Mouse (Mus musculus) adrenal gland, adult 8-10 months (tissue): ENCODE measurements around the gene Klf13. TPM values are rescaled to one million over a fixed set of nuclear protein-coding genes. Genes with fewer than 3 reads are reported as not detected.

Source experiments
- DNase-seq: peaks from one replicate; pipeline ENCODE4 v3.0.0; 2022
- total RNA-seq, 4 experiments: library from RNA; stranded (reverse); gene quantifications; 2 replicates each; pipeline ENCODE4 v1.2.4; 2022

The Klf13 gene
- total RNA-seq, 4 experiments from 2014 or later: 56.8 to 83.6 (median 74.3) TPM

GRCm38 (mm10) chr7:63925413-63926360 lies 13.0 kb downstream of the Klf13 start:
- peak; percentile 66 for DNase-seq

- peak; percentile 91 for DNase-seq
Observed at GRCm38 (mm10) chr7:63924747-63925412, 13.8 kb downstream of the Klf13 start.

- no peak for DNase-seq
Observed at GRCm38 (mm10) chr7:63924151-63924550, 14.6 kb downstream of the Klf13 start.

GRCm38 (mm10) chr7:63922975-63923374 lies 15.7 kb downstream of the Klf13 start:
- DNase-seq: no peak

GRCm38 (mm10) chr7:63922571-63922970 lies 16.1 kb downstream of the Klf13 start:
- DNase-seq: no peak

GRCm38 (mm10) chr7:63921909-63922562 lies 16.7 kb downstream of the Klf13 start:
- no peak for DNase-seq

GRCm38 (mm10) chr7:63918771-63919768 lies 19.6 kb downstream of the Klf13 start:
- DNase-seq: no peak

GRCm38 (mm10) chr7:63917693-63918092 lies 21.0 kb downstream of the Klf13 start:
- DNase-seq: no peak

GRCm38 (mm10) chr7:63916268-63916907 lies 22.3 kb downstream of the Klf13 start, which contains the start of gene E030018B13Rik:
Gene E030018B13Rik, plus strand, starts transcription at chr7:63916857.
- DNase-seq: no peak

GRCm38 (mm10) chr7:63914891-63915290 lies 23.8 kb downstream of the Klf13 start:
- no peak for DNase-seq

- no peak for DNase-seq
Observed at GRCm38 (mm10) chr7:63913724-63914692, 24.7 kb downstream of the Klf13 start.

GRCm38 (mm10) chr7:63912924-63913723 lies 25.6 kb downstream of the Klf13 start:
- no peak for DNase-seq

- no peak for DNase-seq
Observed at GRCm38 (mm10) chr7:63912234-63912810, 26.4 kb downstream of the Klf13 start.

GRCm38 (mm10) chr7:63911383-63912233 lies 27.1 kb downstream of the Klf13 start:
- DNase-seq: peak; percentile 80

- no peak for DNase-seq
Observed at GRCm38 (mm10) chr7:63910912-63911311, 27.8 kb downstream of the Klf13 start.

GRCm38 (mm10) chr7:63910225-63910624 lies 28.5 kb downstream of the Klf13 start:
- no peak for DNase-seq

- no peak for DNase-seq
Observed at GRCm38 (mm10) chr7:63908496-63909285, 30.0 kb downstream of the Klf13 start.
